Mouse (Mus musculus) ES-E14 (cell line): ENCODE data around the gene Inip.

ENCODE experiments used
- CHD2 ChIP-seq: IDR thresholded peaks from 2 replicates; pipeline ENCODE4 v1.6.1; 2014; ENCODE audit warnings: mild to moderate bottlenecking, low read depth, low read length, inconsistent platforms
- HCFC1 ChIP-seq: IDR thresholded peaks from 2 replicates; pipeline ENCODE4 v1.6.1; 2012; ENCODE audit warnings: low read length, inconsistent platforms, borderline replicate concordance; ENCODE audit not compliant: insufficient read depth
- MAFK ChIP-seq: IDR thresholded peaks from 2 replicates; pipeline ENCODE4 v1.6.1; 2014; ENCODE audit warnings: mild to moderate bottlenecking, low read depth, low read length, inconsistent platforms; ENCODE audit not compliant: insufficient read depth
- ZC3H11A ChIP-seq: IDR thresholded peaks from 2 replicates; pipeline ENCODE4 v1.6.1; 2012; ENCODE audit warnings: low read depth, mild to moderate bottlenecking, inconsistent platforms, low read length, borderline replicate concordance
- ZNF384 ChIP-seq: IDR thresholded peaks from 2 replicates; pipeline ENCODE4 v1.6.1; 2012; ENCODE audit warnings: low read depth, low read length, inconsistent platforms

GRCm38 (mm10) chr4:59739882-59740281 is 61.5 kb downstream of the Inip start:
- TF ChIP-seq ZC3H11A (no peak), HCFC1 (no peak), MAFK (no peak), ZNF384 (no peak), CHD2 (no peak)
